Mouse (Mus musculus) left cerebral cortex, postnatal 14 days (tissue): ENCODE measurements around the gene Pkig. TPM values are rescaled to one million over a fixed set of nuclear protein-coding genes. Genes with fewer than 3 reads are reported as not detected.

Experiments
- DNase-seq, 2 experiments: peaks; one replicate each; pipeline ENCODE4 v3.0.0; 2021 to 2022; ENCODE audit warnings: low spot score in 2 of 2, mixed read lengths in 1 of 2
- intact Hi-C: fragments of 180-260 bp; cut with DNase I; formaldehyde crosslinking; loops from one replicate; pipeline ENCODE4 v1.15.1; 2025
- total RNA-seq, 2 experiments: library from RNA; stranded (reverse); gene quantifications; 2 replicates each; pipeline ENCODE4 v1.2.3; 2021

Gene Pkig
- total RNA-seq, 2 experiments from 2014 or later: 101 to 114 TPM

DNA sequence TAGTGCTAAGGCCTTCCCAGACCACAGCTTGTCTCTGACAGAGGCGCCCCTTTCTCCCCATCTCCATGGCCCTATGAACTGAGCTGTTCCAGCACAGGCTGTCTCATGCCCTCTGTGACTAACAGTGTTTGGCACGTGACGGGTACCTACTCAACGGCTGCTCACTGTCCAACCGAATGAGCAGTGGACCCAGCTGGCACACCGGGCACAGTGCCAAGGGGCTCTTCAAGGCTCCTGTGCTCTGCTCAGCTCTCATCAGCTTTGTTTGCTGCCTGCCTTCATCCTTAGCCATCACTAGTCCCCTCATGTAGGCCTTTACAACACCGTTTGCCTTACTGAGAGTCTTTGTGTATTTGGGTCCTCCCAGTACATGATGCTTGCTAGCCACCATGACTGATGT lies 64.4 kb downstream of the Pkig start:
- DNase-seq: peak; percentile 59 to 87
- intact Hi-C loops: no loop called here

DNA sequence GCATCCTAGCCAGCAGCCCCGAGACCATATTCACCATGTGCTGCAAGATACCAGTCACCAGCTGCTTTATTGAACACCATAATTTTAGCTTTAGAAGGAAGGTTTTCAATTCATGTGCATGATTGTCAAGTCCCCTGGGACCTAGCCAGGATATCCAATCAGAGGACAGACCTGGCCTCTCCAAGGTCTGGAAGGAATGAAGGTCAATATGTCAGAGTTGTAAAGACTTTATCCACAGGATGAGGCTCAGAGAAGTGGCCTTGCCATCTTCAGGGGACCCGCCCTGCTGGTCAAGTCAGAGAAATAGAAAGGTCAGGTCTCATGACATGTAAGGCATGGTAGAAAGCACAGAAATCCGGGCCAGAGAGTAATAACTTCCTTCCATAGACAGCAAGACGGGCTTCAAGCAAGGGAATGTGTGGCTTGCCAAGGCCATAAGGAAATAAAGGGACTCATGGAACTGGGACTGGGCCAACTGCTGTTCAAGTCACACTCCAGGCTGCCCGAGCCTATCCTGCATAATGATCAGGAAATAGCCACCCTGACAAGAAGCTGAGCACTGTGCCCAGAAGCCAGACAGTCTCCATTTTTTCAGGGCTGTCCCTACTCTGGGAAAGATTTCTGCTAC lies 68.7 kb downstream of the Pkig start:
- no peak for DNase-seq
- intact Hi-C loops: no loop called here

DNA sequence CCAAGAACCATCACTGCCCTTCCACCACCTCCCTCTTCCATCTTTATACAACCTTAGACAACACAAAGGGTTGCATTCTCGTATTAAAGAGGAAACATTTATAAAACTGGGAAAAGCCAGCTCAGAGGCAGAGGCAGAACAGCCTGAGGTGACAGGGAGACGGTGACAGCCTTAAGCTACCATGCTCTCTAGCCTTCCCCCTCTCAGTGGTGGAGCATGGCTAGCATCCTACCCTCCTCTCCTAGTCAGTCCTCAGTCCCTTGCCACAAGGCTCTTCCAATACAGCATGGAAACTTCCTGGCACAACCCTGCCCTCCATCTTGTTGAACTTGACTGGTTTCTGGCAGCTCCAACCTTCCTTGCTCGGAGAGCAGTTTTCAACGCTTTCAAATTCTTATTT lies 70.1 kb downstream of the Pkig start:
- intact Hi-C loops: no loop called here

DNA sequence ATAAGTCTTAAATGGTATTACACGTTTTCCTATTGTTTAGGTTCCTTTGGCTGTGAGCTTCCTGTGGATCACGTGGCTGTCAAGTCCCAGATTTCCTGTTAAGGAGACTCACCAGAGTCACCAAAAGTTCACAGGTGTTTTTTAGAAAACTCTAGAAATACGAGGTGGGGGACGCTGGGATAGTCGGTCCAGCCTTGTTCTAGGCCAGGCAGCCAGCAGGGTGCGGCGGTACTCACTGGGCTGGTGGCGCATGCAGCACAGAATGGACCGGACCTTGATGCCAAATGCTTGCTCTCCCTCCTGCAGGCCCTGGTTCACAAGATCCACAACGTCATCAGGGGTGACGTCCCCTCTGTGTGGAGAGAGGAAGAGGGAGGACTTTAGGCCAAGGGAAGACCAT lies 73.8 kb downstream of the Pkig start:
- no peak for DNase-seq
- intact Hi-C loops: no loop called here

More for the DNA sequence above, 70.1 kb downstream of the Pkig start:
- no peak for DNase-seq

GRCm38 (mm10) chr2:163735163-163735562 lies 77.0 kb downstream of the Pkig start:
- intact Hi-C loops: no loop called here

GRCm38 (mm10) chr2:163735980-163736379 lies 77.8 kb downstream of the Pkig start:
- intact Hi-C loops: no loop called here
- no peak for DNase-seq

More at GRCm38 (mm10) chr2:163735163-163735562, 77.0 kb downstream of the Pkig start:
- no peak for DNase-seq

GRCm38 (mm10) chr2:163742656-163743055 lies 84.5 kb downstream of the Pkig start:
- intact Hi-C loops: no loop called here
- DNase-seq: no peak

DNA sequence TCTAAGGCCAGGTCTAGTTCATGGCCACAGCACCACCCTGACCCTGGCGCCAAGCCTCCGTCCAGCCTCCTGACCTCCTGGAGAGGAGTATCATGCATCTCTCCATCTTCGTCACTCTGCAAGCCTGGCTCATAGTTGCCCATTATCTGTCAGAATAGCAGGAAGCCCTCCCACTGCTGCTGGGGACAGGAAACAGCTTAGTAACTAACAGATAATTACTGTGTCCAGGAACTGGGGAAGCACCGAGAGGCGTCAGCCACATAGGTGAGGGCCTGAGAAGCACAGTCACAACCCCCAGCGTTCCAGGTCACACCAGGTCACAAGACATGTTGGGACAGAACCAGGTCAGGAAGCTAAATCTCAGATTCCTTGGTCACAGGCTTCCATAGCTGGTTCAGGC lies 85.2 kb downstream of the Pkig start:
- intact Hi-C loops: no loop called here

GRCm38 (mm10) chr2:163744801-163745570 lies 86.8 kb downstream of the Pkig start:
- intact Hi-C loops: no loop called here
- DNase-seq: no peak

More for the DNA sequence above, 85.2 kb downstream of the Pkig start:
- DNase-seq: no peak

DNA sequence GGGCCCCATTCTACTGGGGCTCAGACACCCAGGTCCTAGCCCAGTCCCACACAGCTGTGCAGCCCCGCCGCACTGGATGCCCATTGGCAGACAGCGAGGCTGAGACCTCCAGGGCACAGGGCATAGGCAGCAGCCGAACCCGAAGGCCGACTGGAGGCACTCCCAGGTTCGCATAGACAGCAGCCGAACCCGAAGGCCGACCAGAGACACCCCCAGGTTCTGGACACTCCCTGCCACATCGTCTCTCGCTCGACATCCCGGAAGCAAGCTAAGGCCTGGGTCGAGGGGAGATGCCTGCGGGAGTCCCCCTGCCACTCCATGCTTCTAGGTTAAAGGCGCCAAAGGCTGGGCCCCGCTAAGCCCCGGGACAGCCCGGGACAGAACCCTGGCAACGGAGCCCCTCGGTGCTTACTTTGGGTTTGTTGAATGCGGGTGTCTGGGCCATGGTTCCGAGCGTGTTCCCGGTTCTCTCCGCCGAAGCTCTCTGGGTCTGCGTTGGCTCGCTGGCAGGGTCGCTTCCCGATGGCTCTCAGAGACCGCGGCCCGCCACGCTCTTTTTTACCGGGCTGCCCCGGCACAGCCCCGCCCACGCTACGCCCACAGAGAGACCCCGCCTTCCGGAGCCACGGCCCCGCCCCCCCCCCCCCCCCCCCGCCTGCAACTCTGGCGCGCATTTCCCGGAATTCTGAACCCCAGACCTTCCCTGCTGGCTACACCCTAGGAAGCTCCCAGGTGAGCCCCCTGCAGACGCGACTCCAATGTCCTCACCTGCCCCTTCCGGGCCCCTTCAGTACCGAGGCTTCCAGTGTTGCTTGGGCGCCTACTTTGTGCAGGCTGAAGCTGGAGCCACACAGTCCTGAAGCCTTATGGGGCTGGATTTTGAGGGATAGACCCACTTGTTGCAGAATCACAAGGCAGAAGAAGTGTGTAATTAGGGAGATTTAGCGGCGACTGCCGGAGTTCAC lies 91.7 kb downstream of the Pkig start, which contains the start of gene Ada:
Gene Ada (minus strand): TSS at position 593 of the 965 bp plus-strand sequence.
- DNase-seq: peak in 1 of 2 experiments; percentile 53
- intact Hi-C loops: no loop called here

DNA sequence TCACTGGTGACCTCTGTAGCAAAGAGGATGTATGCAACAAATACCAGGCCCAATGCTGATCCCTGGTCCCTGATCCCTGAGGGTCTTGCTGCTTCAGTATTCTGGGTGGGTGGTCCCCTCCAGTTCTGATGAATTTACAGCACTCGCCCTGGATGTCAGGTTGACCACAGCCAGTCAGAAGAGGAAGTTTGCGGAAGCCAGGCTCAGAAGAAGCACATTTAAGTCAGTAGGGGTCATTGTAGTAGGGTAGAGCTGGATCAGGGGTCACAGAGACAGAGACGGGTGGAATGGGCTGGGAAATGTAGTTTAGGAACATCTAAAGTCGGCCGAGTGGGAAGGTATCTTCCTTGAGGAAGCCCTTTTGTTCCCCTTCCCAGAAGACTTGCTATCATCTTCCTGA lies 96.0 kb downstream of the Pkig start:
- DNase-seq: no peak
- intact Hi-C loops: no loop called here

GRCm38 (mm10) chr2:163756723-163757122 lies 98.5 kb downstream of the Pkig start:
- intact Hi-C loops: no loop called here
- DNase-seq: no peak

DNA sequence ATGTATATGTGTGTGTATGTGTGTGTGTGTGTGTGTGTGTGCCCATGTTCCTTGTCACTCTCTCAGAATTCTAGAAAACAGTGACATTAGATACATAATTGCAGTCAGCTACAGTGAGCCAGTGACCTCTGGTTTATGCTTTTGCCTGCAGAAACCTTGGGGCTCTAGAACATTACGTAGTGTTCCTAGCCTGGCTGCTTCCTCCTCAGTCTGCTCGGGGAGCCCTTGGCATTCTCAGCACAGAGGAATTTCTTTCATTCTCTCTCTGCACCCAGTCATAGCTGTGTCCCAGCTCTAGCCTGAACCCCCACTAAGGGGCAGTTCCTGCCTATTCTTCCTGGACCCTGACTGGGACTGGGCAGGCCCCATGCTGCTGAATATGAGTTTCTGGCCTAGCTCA lies 100.0 kb downstream of the Pkig start:
- intact Hi-C loops: no loop called here
- DNase-seq: no peak

DNA sequence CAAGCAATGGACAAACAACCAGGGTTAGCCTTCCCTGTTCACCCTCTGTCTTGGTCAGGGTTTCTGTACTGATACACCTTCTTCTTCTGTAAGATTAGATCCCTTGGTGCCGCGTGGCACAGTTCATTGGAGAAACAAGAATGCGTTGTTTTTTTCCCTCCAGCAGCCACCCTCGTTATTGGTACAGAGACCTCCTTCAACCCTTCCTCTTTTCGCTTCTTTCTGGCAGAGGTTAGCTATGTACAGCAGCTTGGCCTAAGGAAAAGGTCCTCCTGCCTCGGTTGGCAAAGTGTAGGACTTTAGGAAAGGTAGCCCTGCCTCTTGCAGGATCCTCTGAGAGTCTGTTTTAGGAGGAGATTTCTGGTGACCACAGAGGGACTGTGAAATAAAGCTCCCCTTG lies 102.4 kb downstream of the Pkig start:
- no peak for DNase-seq
- intact Hi-C loops: no loop called here

DNA sequence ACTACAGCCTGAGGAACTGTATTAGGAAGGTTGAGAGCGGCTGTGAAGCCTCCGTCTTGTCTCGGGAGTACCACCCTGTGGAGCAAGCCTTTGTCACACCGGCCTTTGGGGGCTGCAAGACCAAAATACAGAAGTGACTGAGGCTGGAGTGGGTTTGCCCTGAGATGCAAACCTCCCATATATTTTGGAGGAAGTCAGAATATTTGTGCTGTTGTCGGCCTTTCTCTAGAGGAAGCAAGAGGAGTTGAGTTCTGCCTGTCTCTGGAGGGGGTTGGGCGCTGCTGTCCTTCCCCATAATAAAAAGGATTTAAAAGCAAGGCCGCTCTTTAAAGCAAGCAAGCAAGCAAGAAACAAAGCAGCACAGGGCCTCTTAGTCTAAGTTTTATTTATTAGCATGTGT lies 103.2 kb downstream of the Pkig start:
- intact Hi-C loops: no loop called here
- DNase-seq: peak in 1 of 2 experiments; percentile 23

- DNase-seq: no peak
- intact Hi-C loops: no loop called here
Observed at GRCm38 (mm10) chr2:163766261-163766660, 108.1 kb downstream of the Pkig start.

DNA sequence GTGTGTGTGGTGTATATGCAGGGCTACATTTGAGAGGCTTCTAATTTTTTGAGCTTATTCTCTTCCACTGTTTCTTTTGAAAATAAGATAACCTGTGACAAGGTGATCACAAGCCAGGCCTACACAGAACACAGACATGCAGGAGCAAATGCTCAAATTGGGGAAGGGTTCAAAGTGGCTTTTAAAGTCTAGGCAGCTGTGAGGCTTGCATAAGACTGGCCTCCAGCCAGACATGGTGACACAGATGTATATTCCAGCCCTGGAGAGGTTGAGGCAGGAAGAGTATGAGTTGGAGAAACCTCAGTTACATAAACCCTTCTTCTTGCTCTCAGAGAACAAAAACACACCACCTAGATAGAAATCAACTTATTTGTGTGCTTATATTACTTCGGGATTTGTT lies 108.7 kb downstream of the Pkig start:
- no peak for DNase-seq
- intact Hi-C loops: no loop called here

DNA sequence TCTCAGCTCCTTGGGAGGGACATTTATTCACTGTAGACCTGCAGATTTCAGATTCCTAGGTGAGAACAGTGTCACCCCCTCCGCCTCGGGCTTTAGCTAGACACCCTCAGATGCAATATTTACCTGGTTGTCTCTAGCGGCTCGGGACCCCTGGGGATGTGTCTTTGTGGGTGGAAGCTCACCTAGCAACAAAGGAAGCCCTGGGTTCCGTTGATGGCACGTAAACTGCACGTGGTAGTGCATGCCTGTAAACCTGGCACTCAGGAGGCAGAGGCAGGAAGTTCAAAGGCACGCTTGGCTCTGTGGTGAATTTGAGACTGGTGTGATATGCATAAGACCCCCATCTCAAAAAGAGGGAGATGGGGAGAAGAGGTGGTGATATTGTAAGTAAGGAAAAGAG lies 112.5 kb downstream of the Pkig start:
- intact Hi-C loops: no loop called here
- DNase-seq: no peak
